Mouse (Mus musculus) thymus, postnatal 36 days (tissue): ENCODE measurements around the gene Sall2.

Experiments
- DNase-seq, 2 experiments: peaks; one replicate each; pipeline ENCODE4 v3.0.0; 2022; ENCODE audit warnings: mixed read lengths in 2 of 2

Sall2 gene

GRCm38 (mm10) chr14:52295558-52296264, 32.9 kb downstream of the Sall2 start:
- DNase-seq: no peak

- DNase-seq: no peak
Measured at GRCm38 (mm10) chr14:52284191-52284590, 44.4 kb downstream of the Sall2 start.

GRCm38 (mm10) chr14:52283629-52284028, 44.9 kb downstream of the Sall2 start:
- DNase-seq: no peak

- no peak for DNase-seq
Measured at GRCm38 (mm10) chr14:52279747-52280120, 48.8 kb downstream of the Sall2 start.

GRCm38 (mm10) chr14:52278932-52279746, 49.4 kb downstream of the Sall2 start, which contains the start of the genes Tox4 and Rab2b:
Gene Tox4 (plus strand): TSS chr14:52279146.
Gene Rab2b (minus strand): TSS chr14:52279545.
- DNase-seq: peak; percentile 98 to 99

- no peak for DNase-seq
Measured at GRCm38 (mm10) chr14:52277210-52277609, 51.4 kb downstream of the Sall2 start.

- DNase-seq: no peak
Measured at GRCm38 (mm10) chr14:52272781-52273180, 55.8 kb downstream of the Sall2 start.
